Mouse (Mus musculus) heart, embryonic 15.5 days (tissue): ENCODE results near the gene Zfp692. TPM values are rescaled to one million over a fixed set of nuclear protein-coding genes. Genes with fewer than 3 reads are reported as not detected.
"Not testable (repeated sequence)": the region's sequence is repeated elsewhere in the genome, so short reads cannot be mapped to it uniquely, and the experiment has no call there.

ENCODE experiments used
- ATAC-seq: fragments of 200-750 bp; cut with Nextera tagmentation; replicated peaks from 2 replicates; pipeline ENCODE4 v1.8.0; 2017; ENCODE audit warnings: low read depth, moderate TSS enrichment; ENCODE audit not compliant: insufficient number of reproducible peaks, insufficient read depth, low FRiP score
- H3K27ac ChIP-seq: fragments of 300-500 bp; sonication (generic); 2 replicates; pipeline ENCODE4 v1.5.1; 2015; ENCODE audit warnings: mild to moderate bottlenecking, inconsistent platforms
- H3K27me3 ChIP-seq: fragments of 300-500 bp; sonication (generic); 2 replicates; pipeline ENCODE4 v1.6.1; 2015; ENCODE audit warnings: inconsistent platforms
- H3K36me3 ChIP-seq: fragments of 300-500 bp; sonication (generic); 2 replicates; pipeline ENCODE4 v1.6.1; 2015; ENCODE audit warnings: mild to moderate bottlenecking, inconsistent platforms
- H3K4me1 ChIP-seq: fragments of 300-500 bp; sonication (generic); replicated peaks from 2 replicates; pipeline ENCODE4 v1.6.1; 2015; ENCODE audit warnings: inconsistent platforms
- H3K4me2 ChIP-seq: fragments of 300-500 bp; sonication (generic); 2 replicates; pipeline ENCODE4 v1.6.1; 2015; ENCODE audit warnings: inconsistent platforms, mild to moderate bottlenecking, moderate library complexity
- H3K4me3 ChIP-seq: fragments of 300-500 bp; sonication (generic); 2 replicates; pipeline ENCODE4 v1.5.1; 2015; ENCODE audit warnings: mild to moderate bottlenecking, inconsistent platforms
- H3K9ac ChIP-seq: fragments of 300-500 bp; sonication (generic); 2 replicates; pipeline ENCODE4 v1.6.1; 2015; ENCODE audit warnings: mild to moderate bottlenecking, inconsistent platforms
- H3K9me3 ChIP-seq: fragments of 300-500 bp; sonication (generic); replicated peaks from 2 replicates; pipeline ENCODE4 v1.6.1; 2016; ENCODE audit warnings: inconsistent platforms
- WGBS: fragments of 180-500 bp; shearing (Covaris S2); methylation state at CpG from one replicate; pipeline ENCODE4 v1.1.7; 2015; ENCODE audit warnings: mixed read lengths; 5-methylcytosine and 5-hydroxymethylcytosine counted together
- polyA plus RNA-seq: library from polyadenylated mRNA; unstranded; fragments of >200 nt; fragmentation: Nextera tagmentation; extraction: Ambion mirVana; gene quantifications from 2 replicates; pipeline ENCODE4 v1.2.1, GENCODE M21; 2015

Gene Zfp692
- polyA plus RNA-seq, 1 experiment from 2014 or later, result 12.1 TPM

- H3K4me3 ChIP-seq, result no peak overlapping the region
- no peaks in the 10 kb centered on the region for H3K9me3 ChIP-seq
- H3K27me3 ChIP-seq, result no peaks in the 10 kb centered on the region
- ATAC-seq, result no peak
- no peaks in the 10 kb centered on the region for H3K4me1 ChIP-seq
- no peak overlapping the region for H3K27ac ChIP-seq
- H3K36me3 ChIP-seq, result no peaks in the 10 kb centered on the region
- no peak overlapping the region for H3K4me2 ChIP-seq
- whole genome bisulfite sequencing, result 89% methylated on average over 3 of the region's 3 CpGs
- no peak overlapping the region for H3K9ac ChIP-seq
Observed at GRCm38 (mm10) chr11:58357042-58357441, 50.2 kb downstream of the Zfp692 start.

GRCm38 (mm10) chr11:58357844-58358534 is 51.1 kb downstream of the Zfp692 start:
- no peak for ATAC-seq
- 68% methylated on average over 6 of the region's 6 CpGs for WGBS
- Histone ChIP-seq H3K36me3 (no peaks in the 10 kb centered on the region), H3K4me1 (no peaks in the 10 kb centered on the region), H3K9ac (no peak overlapping the region), H3K9me3 (no peaks in the 10 kb centered on the region), H3K27me3 (no peaks in the 10 kb centered on the region), H3K4me2 (no peak overlapping the region), H3K27ac (no peak overlapping the region), H3K4me3 (no peak overlapping the region)

- H3K9ac ChIP-seq, H3K36me3 ChIP-seq, H3K4me3 ChIP-seq, H3K4me2 ChIP-seq, H3K4me1 ChIP-seq, ATAC-seq, H3K9me3 ChIP-seq, H3K27me3 ChIP-seq, H3K27ac ChIP-seq: not testable (repeated sequence)
- no CpG with 5 or more reads among the region's 6 CpGs for WGBS
Observed at GRCm38 (mm10) chr11:58362562-58362961, 55.7 kb downstream of the Zfp692 start.

Other genes starting within 250 kb of the Zfp692 start
- not detected in 2 replicates for gene Gm12248, start 213.9 kb upstream of the Zfp692 start, polyA plus RNA-seq
- gene Cnot8, start 202.9 kb upstream of the Zfp692 start, polyA plus RNA-seq, result 67.6 and 81.1 TPM in 2 replicates
- gene Gemin5, start 138.5 kb upstream of the Zfp692 start, polyA plus RNA-seq, result 9.6 and 13.3 TPM in 2 replicates
- gene Mrpl22, start 135.4 kb upstream of the Zfp692 start, polyA plus RNA-seq, result 99.6 and 102 TPM in 2 replicates
- gene Igtp, start 107.5 kb upstream of the Zfp692 start, polyA plus RNA-seq, result 6.4 and 10.1 TPM in 2 replicates
- gene Irgm2, start 107.5 kb upstream of the Zfp692 start, polyA plus RNA-seq, result 4.2 and 5.7 TPM in 2 replicates
- not detected in 2 replicates for gene 4930438A08Rik, start 32.3 kb upstream of the Zfp692 start, polyA plus RNA-seq
- gene Zfp672, start 23.3 kb downstream of the Zfp692 start, polyA plus RNA-seq, result 31.6 and 33.1 TPM in 2 replicates
- gene Sh3bp5l, start 23.7 kb downstream of the Zfp692 start, polyA plus RNA-seq, result 27.6 and 29.9 TPM in 2 replicates
- not detected in 2 replicates for gene Lypd8, start 72.0 kb downstream of the Zfp692 start, polyA plus RNA-seq
- not detected in 2 replicates for gene 1810065E05Rik, start 114.0 kb downstream of the Zfp692 start, polyA plus RNA-seq
- not detected in 2 replicates for gene Gm12253, start 125.5 kb downstream of the Zfp692 start, polyA plus RNA-seq
- not detected in 2 replicates for gene Lypd9, start 145.9 kb downstream of the Zfp692 start, polyA plus RNA-seq
- gene Olfr30, start 155.2 kb downstream of the Zfp692 start, polyA plus RNA-seq, result not detected in 2 replicates
- gene Olfr332, start 185.5 kb downstream of the Zfp692 start, polyA plus RNA-seq, result not detected in 2 replicates
- gene Olfr331, start 195.5 kb downstream of the Zfp692 start, polyA plus RNA-seq, result not detected in 2 replicates
- 0.11 TPM in 1 of 2 replicates, not detected in the other for gene Olfr330, start 227.8 kb downstream of the Zfp692 start, polyA plus RNA-seq
- gene Olfr329-ps, start 239.4 kb downstream of the Zfp692 start, polyA plus RNA-seq, result not detected in 2 replicates
- gene Olfr328, start 248.6 kb downstream of the Zfp692 start, polyA plus RNA-seq, result not detected in 2 replicates